7 mouse cellular contexts compared by ENCODE assay signal in the genomic region with DNA sequence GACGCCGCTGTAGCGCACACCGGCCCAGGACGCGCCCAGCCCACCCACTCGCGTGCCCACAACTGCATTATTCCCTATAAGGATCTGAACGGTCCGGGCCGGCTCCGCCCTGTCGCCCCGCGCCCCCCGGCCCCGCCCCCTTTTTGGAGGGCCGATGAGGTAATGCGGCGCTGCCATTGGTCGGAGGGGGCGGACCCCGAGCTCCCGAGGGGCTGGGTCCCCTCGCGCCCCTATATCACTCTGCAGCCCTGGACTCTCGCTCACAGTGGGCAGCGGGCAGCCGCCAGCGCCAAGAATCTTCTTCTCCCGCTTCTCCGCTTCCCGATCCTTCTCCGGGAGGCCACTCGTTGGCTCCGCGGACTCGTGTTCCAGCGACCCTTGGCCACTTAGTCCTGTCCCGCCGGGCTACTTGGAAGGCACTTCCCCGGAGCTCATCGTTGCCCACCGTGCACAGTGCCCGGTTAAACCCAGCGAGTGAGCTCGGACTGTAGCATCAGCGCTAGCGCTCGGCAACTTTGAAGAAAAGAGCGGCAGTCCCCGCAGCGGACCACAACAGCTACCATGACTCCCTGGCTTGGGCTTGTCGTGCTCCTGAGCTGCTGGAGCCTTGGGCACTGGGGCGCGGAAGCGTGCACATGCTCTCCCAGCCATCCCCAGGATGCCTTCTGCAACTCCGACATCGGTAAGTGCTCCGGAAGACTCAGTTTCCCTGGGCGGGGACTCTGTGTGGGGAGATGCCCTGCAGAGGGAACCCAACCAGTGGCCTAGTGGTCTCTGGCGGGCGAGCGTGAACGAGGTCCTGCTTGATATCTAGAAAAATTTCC. TPM values are rescaled to one million over a fixed set of nuclear protein-coding genes. Genes with fewer than 3 reads are reported as not detected.
DNase-seq lines count a peak whose midpoint lies in the region; ATAC-seq lines count a peak whose summit lies in the region.

A gene (plus strand): TSS at position 80 of the 824 bp plus-strand sequence.

- H3K4me3 ChIP-seq in hindbrain, embryonic 16.5 days (ENCODE audit: low read length): peak within 1 kb of the TSS; percentile 60

- peak; percentile 89 for ATAC-seq in hindbrain, embryonic 16.5 days

- peak within 1 kb of the TSS; percentile 95 for H3K4me2 ChIP-seq in hindbrain, embryonic 16.5 days (ENCODE audit: low read length)

- no peaks in the 10 kb centered on the region for H3K9me3 ChIP-seq in hindbrain, embryonic 16.5 days (ENCODE audit: control insufficient read depth, low read length)

- H3K36me3 ChIP-seq in hindbrain, embryonic 16.5 days (ENCODE audit: control insufficient read depth, insufficient read depth, low read length): no peaks in the 10 kb centered on the region

- peak within 1 kb of the TSS; percentile 75 for H3K9ac ChIP-seq in hindbrain, embryonic 16.5 days (ENCODE audit: low read depth, low read length)

- under 1% methylated on average over 65 of the region's 65 CpGs for WGBS in hindbrain, embryonic 16.5 days

- peak; percentile 91 to 97 for DNase-seq in adrenal gland, adult 18-20 months (ENCODE audit: low spot score in 2 of 2)
- DNase-seq in embryo, embryonic 10.5 days (ENCODE audit: low spot score): peak; percentile 87
- DNase-seq in gastrocnemius, postnatal 25 days: peak; percentile 85
- peak; percentile 24 to 43 for DNase-seq in left cerebral cortex, adult 8-10 months (ENCODE audit: low spot score in 2 of 2)
- DNase-seq in lung, postnatal 36 days: peak; percentile 88
- peak; percentile 60 for DNase-seq in right cerebral cortex, postnatal 14 days

- peak within 1 kb of the TSS; percentile 67 for H3K27ac ChIP-seq in hindbrain, embryonic 16.5 days (ENCODE audit: low read depth, low read length)

- peaks cover 28% of the 10 kb centered on the region for H3K4me1 ChIP-seq in hindbrain, embryonic 16.5 days (ENCODE audit: control insufficient read depth, insufficient read depth, low read depth, low read length)

- no peaks in the 10 kb centered on the region for H3K27me3 ChIP-seq in hindbrain, embryonic 16.5 days (replicated peaks; ENCODE audit: control insufficient read depth, insufficient read depth, low read length)

RNA-seq across cellular contexts. Expression of the gene that starts here (rescaled TPM):
- total RNA-seq in adrenal gland, adult 18-20 months (2021): 100 to 1,000 TPM; 511 to 546 TPM
- 10 to 100 TPM; 48.0 to 62.4 TPM for total RNA-seq in gastrocnemius, postnatal 25 days (2021)
- 56.1 and 58.9 TPM in 2 replicates for polyA plus RNA-seq in hindbrain, embryonic 16.5 days (2015; fragmentation: Nextera tagmentation; extraction: Ambion mirVana)
- 10 to 100 TPM; 67.3 to 73.9 (median 69.9) TPM for total RNA-seq in left cerebral cortex, adult 8-10 months (2022)

Comparison
In these comparisons a context has a peak if more than half of its experiments do, and no peak if none do; other contexts are left out.
1. Peak in every context shown above with its lines: DNase-seq, ATAC-seq, H3K4me3 ChIP-seq and H3K27ac ChIP-seq.
2. RNA of the gene that starts here (total RNA-seq): 511 to 546 TPM in adrenal gland, adult 18-20 months; 67.3 to 73.9 TPM in left cerebral cortex, adult 8-10 months and 48.0 to 62.4 TPM in gastrocnemius, postnatal 25 days; every median in the first group is over 4 times any median in the second.
3. DNase-seq: peak in every context shown above with its lines; median percentile 94 in adrenal gland, adult 18-20 months; 88 in lung, postnatal 36 days; 87 in embryo, embryonic 10.5 days; 85 in gastrocnemius, postnatal 25 days; 60 in right cerebral cortex, postnatal 14 days; 34 in left cerebral cortex, adult 8-10 months.